Mouse (Mus musculus) brown adipose tissue, adult 24 weeks (tissue): ENCODE data around the gene Crbn. TPM values are rescaled to one million over a fixed set of nuclear protein-coding genes. Genes with fewer than 3 reads are reported as not detected.

Experiments
- H3K27ac ChIP-seq: fragments of 200-500 bp; replicated peaks from 2 replicates; pipeline ENCODE4 v1.5.1; 2012; ENCODE audit warnings: low read depth, mild to moderate bottlenecking, low read length
- H3K4me1 ChIP-seq: fragments of 200-500 bp; 2 replicates; pipeline ENCODE4 v1.6.1; 2012; ENCODE audit warnings: low read length, mixed read lengths; ENCODE audit not compliant: control insufficient read depth, insufficient read depth, insufficient read length
- H3K4me3 ChIP-seq: fragments of 200-500 bp; 2 replicates; pipeline ENCODE4 v1.5.1; 2012; ENCODE audit warnings: low read depth, mild to moderate bottlenecking, low read length, moderate library complexity; ENCODE audit not compliant: insufficient read depth
- polyA plus RNA-seq: library from polyadenylated mRNA; stranded (reverse); fragments of >200 nt; gene quantifications from 2 replicates; pipeline ENCODE4 v1.2.4, GENCODE M21; 2012; ENCODE audit not compliant: missing spikeins, insufficient read depth, insufficient read length

Crbn gene
- polyA plus RNA-seq, 1 experiment = 53.2 TPM

GRCm38 (mm10) chr6:106745673-106746394 is 54.0 kb downstream of the Crbn start:
- Histone ChIP-seq H3K27ac (no peak overlapping the region), H3K4me1 (no peaks in the 10 kb centered on the region), H3K4me3 (no peak overlapping the region)

GRCm38 (mm10) chr6:106743556-106744233 is 56.2 kb downstream of the Crbn start:
- H3K4me3 ChIP-seq = no peak overlapping the region
- no peaks in the 10 kb centered on the region for H3K4me1 ChIP-seq
- no peak overlapping the region for H3K27ac ChIP-seq

GRCm38 (mm10) chr6:106740244-106740825 is 59.5 kb downstream of the Crbn start:
- Histone ChIP-seq H3K4me3 (no peak overlapping the region), H3K27ac (no peak overlapping the region), H3K4me1 (no peaks in the 10 kb centered on the region)

GRCm38 (mm10) chr6:106738229-106738628 is 61.6 kb downstream of the Crbn start:
- Histone ChIP-seq H3K27ac (no peak overlapping the region), H3K4me3 (no peak overlapping the region)

GRCm38 (mm10) chr6:106732563-106732962 is 67.3 kb downstream of the Crbn start:
- H3K4me1 ChIP-seq = no peaks in the 10 kb centered on the region
- H3K4me3 ChIP-seq = no peak overlapping the region
- H3K27ac ChIP-seq = no peak overlapping the region

More at GRCm38 (mm10) chr6:106738229-106738628, 61.6 kb downstream of the Crbn start:
- H3K4me1 ChIP-seq = no peaks in the 10 kb centered on the region

Other genes starting within 250 kb of the Crbn start
- not detected in 2 replicates for gene Il5ra, start 51.0 kb downstream of the Crbn start, polyA plus RNA-seq
- gene Trnt1, start 31.0 kb downstream of the Crbn start, polyA plus RNA-seq = 25.0 and 28.5 TPM in 2 replicates